Mouse (Mus musculus): ENCODE measurements around the gene 2010300C02Rik.

- TF ChIP-seq CTCF (IDR thresholded peaks at IDR 0.05) (no peak), EP300 (IDR thresholded peaks at IDR 0.05) (no peak)
These were observed 133.9 kb downstream of the 2010300C02Rik start for GRCm38 (mm10) chr1:37585809-37586480.
